Mouse (Mus musculus) large intestine, adult 2 months (tissue): ENCODE measurements at regions not wholly inside any gene's neighbourhood (a gene's known extent, or its start where the extent isn't known, plus 50 kb on each side); places are given as distances from the start of the nearest gene placed in this dataset.

Experiments used
- DNase-seq: peaks from one replicate; pipeline ENCODE4 v3.0.0-alpha.2; 2012; ENCODE audit warnings: low read depth, low spot score
- WGBS: fragments of 180-500 bp; shearing (Covaris S2); methylation state at CpG from one replicate; pipeline ENCODE4 v1.1.7; 2018; 5-methylcytosine and 5-hydroxymethylcytosine counted together

DNA sequence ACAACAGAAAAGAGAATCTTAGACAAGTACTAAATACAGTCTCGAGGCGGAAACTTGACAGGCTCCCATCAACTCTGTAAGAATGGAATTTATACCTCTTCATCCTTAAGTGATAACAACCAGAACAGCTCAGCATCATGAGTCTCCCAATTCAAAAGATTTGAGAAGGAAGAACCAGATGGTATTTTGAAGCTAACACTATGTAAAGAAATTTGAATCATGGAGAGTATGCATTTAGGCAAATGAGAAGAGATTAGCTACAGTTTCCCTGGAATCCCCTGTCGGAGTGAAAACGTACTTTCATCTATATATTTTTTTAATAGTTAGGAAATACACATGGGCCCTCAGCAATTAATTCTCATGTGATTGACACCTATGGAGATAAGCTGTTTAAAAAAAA lies 140.9 kb downstream of the Nrip1 start:
- 87% methylated on average over 4 of the region's 4 CpGs for WGBS
- no peak for DNase-seq

DNA sequence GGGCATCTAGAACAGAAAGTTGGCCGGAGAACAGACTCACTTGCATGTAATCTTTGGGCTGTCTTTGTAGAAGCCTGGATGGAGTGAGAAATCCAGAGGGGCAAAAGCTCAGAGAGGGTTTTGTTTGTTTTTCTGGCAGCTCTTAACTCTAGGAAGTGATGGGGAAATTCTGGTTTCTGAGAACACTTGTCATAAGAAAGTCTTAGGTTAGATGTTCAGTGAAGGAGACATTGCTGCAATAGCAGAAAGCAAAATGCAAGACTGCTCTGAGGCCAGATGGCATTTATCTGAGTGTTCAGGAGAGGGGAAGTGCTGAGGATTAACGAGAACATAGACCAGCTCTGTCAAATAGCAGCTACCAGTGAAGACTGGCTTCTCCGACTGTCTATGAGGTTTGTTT lies 141.5 kb downstream of the Nrip1 start:
- 48% methylated on average over 3 of the region's 3 CpGs for WGBS

DNA sequence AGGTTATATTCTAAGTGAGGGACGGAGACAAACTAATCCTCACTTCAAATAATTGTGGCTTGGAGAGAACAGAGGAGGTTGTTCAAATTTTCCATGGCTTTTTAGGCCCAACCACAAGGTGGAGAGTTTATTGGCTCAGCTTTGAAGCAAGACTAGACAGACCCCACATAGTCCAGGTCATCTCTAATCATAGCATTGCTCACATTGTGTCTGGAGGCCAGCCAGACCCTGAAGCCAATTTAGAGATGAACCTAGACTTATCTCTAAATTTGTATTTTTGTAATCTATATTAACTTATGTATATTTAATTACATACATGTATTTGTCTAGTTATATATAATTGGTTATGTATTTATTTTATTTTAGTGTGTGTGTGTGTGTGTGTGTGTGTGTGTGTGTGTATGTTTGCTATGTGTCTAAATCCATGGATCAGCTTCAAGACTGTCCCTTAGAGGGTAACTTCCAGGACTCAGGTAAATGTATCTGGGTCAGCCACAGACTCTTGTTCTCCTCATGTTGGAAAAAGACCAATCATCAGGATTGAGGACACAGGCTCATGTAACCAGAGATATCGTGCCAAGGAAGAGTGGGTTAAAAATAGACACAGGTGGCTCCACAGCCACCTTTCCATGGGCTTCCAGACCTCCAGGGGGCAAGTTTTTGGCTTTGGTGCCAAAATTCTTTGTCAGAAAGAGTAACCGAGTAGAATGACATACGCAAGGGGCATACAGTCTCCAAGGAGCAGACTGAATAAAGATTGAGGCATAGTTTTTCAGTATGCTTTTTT lies 142.9 kb downstream of the Nrip1 start:
- WGBS = 95% methylated on average over 4 of the region's 4 CpGs
- no peak for DNase-seq

More for the DNA sequence above, 141.5 kb downstream of the Nrip1 start:
- no peak for DNase-seq

DNA sequence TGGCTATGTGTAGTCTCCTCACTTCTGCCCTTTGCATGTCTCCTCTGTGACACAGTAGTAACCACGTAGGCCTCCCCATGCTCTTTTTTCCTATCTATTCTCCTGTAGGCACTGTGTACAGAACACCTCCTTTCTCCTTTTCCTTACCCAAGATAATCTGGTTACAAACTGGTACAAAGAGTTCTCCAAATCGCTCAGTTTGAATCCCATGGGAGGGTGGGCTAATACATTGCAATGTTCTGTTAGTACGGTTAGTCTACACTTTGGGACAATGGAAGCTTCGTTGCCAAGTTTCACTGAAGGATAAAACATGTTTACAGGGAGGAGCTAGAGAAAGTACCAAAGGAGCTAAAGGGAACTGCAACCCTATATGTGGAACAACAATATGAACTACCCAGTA lies 145.2 kb downstream of the Nrip1 start:
- 72% methylated on average over 4 of the region's 4 CpGs for WGBS
- no peak for DNase-seq

DNA sequence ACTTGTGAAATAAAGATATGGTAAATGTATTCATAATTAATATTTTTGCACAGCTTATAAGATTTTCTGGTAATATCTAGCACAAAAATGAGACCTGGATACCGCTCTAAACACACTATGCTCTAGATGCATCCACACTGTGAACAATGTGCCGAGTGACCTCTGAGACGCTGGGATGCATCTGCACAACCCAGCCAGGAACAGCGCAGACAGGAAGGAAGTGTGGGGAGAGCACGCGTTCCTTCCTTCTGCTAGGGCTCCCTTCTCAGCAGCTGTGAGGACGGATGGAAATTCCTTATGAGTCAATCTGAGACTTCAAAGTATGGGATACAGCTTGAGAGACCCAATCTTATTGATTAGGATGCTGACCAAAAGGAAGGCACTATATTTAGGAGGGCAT lies 147.2 kb downstream of the Nrip1 start:
- WGBS = 49% methylated on average over 7 of the region's 7 CpGs
- no peak for DNase-seq

DNA sequence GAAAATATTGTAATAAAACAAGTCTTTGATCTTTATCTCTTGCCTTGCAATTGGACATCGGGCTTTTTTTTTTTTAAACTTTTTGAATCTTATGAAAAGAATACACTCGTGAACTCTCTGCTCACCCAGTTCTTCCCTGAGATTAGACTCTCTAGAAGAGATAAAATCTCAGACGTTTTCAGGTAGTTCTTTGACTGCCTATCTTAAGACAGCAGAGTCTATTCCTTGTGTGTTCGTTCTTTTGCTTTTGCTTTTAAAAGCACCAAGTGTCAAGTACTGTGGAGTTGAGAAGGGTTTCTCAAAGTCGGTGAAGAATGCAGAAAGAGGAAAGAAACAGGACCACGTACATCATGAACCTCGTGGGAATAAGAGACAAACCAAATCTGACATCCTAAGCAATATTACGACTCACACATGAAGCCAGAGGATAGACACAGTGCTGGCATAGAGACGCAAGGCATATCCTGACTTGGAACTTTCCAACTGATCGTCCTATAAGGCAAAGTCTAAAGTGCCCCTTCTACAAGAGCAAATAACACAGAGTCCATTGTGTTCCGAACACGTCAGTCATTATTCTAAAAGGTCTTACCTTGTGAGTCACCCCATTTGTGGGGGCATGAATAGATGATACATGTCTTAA lies 147.9 kb downstream of the Nrip1 start:
- 16% methylated on average over 12 of the region's 12 CpGs for WGBS
- no peak for DNase-seq

DNA sequence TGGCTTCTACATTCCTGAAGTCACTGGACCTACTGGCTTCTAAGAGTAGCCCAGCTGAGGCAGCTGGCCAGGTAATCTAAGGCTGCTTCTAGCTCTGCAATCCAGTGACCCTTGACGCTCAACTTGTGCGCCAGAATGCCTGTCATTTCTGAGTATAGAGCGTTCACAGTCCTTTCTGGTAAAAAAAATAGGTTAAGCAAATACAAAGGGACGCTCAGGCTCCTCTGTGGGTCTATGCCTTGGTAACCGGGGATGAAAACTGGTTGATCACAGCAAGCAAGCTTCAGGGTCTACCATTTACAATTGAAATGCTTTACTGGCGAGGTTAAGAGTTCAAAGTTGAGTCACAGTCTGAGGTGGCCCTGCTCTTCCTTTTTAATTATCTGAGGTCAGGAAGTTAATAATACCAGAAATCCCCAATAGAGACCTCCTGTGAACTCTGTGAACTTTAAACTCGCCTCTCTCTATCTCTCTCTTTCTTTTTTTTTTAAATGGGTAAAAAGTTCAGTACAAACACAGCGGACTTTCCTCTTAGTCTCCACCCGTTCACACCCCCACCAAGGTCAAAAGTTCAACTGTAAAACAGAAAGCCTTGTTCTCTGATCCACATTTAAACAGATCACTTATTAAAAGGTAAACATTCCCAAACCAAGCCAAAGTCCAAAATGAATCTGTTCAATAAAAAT lies 148.6 kb downstream of the Nrip1 start:
- peak; percentile 92 for DNase-seq
- WGBS = 23% methylated on average over 9 of the region's 9 CpGs

DNA sequence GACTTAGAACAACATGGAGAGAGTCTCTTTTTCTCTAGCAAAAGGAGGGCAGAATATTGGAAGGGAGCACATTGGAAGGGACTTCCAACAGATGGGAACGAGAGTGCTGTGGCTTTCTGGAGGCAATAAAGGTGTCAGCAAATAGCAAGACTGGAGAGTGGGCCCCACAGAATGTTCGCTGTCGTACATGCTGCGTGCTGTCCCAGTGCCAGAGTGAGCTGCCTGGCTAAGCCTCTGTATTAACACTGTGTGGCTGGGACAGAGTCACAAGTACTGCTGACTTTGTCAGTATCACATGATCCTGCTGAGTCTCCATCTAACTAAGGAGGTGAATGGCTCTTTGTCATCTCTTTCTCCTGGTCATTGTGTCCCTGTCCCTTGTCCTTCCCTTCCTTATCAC lies 149.9 kb downstream of the Nrip1 start:
- no peak for DNase-seq
- WGBS = 36% methylated on average over 4 of the region's 4 CpGs

DNA sequence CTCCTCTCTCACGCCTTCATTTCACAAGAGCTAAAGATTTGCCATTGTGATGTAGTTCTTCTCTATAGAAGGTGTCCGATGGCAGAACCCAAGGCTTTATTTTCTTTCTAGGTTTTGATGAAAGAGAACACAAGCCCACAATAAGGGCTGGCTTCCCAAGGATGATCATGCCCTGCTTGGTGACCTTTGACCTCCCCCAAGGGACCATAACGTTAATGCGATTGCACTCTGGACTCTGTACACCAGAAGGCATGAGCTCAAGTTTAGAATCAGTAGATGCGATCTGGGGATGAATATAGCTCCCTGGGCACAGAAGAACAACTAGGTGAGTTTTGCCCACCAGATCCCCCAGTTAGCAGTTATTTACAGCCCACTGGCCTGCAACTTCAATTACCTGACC lies 150.7 kb downstream of the Nrip1 start:
- WGBS = 62% methylated on average over 5 of the region's 5 CpGs
- no peak for DNase-seq

DNA sequence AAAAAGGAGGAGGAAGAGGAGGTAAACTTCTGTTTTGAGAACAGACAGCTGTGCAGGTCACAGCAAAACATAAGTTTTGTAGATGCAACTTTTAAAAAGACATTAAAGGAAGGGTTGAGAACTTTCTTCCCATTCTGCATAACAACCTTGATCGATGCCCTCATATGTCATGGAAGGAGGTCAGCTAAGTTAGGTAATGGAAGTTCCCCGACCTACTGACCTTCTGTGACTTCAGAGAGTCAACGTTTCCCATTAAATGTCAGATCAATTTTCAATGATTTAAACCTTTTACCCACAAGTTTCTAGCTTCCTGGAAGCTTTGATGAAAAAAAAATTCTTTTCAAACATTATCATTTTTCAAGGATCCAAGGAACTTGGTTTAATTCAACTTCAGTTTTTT lies 153.2 kb downstream of the Nrip1 start:
- WGBS = 73% methylated on average over 3 of the region's 3 CpGs
- DNase-seq = no peak

DNA sequence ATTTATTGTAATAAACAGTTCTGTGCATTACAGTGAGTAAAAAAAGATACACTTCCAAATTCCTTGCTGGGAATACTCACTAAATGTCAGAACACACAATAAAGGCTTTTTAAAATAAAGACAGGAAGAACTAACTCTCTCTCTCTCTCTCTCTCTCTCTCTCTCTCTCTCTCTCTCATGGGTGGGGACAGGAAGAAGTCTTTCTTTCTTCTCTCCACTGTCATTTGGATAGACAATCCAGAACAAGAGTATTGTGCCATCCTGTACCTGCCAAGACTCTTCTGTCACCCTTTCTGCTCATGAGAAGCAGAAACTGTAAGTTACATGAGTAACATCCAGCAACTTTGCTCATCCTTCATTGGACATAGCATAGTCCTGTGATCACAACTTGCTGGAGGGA lies 154.4 kb downstream of the Nrip1 start:
- no peak for DNase-seq

DNA sequence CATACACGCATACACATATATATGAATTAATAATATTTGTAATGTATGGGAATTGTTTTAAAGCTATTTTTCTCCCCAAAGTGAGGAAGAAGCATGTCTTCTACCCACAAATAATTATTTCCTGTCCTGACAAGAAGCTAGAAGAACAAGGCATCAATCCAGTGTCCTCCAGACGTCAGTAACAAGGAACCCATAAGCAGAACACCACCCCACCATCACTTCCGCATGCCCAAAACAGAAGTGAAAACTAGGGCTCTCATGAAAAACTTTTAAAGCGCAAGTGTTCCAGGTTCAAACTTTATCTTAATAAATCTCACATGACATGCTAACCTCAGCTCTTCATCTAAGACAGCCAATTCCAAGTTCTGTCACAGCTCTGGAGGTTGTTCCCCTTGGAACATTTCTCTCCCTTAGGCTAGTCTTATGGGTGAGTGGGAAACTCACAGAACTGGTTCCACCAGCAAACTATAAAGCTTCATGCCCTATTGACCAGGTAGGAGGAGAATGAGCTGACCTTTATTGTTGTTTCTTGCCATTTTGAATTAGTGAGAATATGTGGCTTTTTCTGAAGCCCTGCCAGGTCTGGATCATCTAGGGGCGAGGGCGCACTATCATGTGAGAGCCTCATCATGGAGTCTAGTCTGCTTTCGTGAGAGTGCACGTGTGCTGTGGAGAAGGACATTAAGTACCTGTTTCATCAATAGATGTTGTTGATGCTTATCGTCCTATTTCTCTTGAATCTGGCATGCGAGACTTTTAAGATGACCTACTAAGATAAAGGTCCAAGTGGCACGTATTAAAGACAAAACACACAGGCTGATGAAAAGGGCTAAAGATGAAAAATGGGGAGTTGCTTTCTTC lies 155.1 kb downstream of the Nrip1 start:
- DNase-seq = no peak

DNA sequence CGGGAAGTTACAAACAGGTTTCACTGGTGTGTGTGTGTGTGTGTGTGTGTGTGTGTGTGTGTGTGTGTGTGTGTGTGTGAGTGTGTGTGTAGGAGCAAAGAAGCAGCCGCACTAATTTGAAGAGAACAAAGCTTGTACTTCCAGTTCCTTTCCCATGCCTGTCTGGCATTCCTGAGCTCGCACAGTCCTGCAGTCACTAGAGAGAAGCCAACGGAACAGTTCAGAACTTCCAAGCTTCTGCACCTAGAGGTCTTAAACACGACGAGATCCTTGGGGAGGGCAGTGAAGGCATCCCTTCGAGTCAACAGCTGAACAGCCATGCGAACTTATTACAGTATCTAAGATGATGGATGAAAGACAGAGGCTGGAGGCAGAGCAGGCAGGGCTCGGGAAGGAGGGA lies 157.4 kb downstream of the Nrip1 start:
- no peak for DNase-seq
- WGBS = 42% methylated on average over 8 of the region's 9 CpGs

More for the DNA sequence above, 155.1 kb downstream of the Nrip1 start:
- 70% methylated on average over 11 of the region's 11 CpGs for WGBS

DNA sequence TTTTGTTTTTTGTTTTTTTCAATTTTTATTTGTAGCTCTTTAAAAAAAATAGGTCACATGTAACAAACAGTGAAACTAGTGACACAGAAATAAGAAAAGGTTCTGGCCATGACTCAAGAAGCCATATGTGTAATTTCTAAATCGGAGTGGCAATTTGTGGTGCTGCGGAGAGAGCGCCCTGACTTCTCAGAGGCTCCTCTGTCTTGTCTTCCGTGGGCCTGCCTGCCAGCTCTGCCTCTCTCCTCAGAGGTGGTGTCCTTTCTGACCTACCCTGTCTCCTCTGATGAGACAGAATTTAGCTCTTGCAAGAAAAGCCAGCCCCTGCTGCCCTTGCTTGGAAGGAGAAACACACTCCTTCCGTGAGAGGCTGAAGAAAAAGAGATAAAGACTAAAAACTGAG lies 158.1 kb downstream of the Nrip1 start:
- no peak for DNase-seq
- WGBS = 83% methylated on average over 5 of the region's 5 CpGs

DNA sequence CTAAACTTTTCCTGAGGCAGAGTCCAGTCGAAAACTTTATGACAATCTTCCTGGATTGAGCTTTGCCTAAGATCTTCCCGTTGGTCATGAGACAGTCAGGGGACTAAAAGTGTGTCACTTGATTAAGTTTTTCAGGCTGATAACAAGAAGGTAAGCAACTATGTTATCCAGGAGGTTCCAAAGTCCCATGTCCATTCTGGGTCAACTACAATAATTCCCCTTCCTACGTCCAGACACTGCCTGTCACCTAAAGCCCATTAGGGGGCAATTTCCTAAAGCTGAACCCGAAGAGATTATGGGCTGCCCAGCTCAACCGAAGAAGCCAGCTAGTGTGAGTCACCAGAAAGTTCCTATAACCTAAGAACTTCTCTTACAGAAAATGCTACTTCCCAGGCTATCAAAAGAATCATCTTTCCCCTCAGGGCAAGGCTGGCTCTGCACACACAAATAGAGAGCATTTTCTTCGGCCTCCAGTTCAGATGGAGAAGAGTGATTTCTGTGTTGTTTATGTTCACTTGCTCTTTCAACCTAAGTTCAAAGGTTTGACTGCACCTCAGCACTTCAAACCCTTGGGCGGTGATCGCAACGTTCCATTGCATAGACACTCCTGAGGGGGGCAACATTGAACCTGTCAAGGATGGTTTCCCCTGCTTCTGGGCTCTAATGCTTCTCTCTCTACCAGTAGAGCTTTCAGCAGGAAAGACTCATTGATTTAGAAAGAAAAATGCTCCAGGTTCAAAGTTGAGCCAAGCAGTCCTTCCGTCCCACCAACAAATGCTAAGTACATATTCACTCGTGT lies 171.7 kb downstream of the Nrip1 start:
- DNase-seq = no peak
- 13% methylated on average over 11 of the region's 11 CpGs for WGBS

DNA sequence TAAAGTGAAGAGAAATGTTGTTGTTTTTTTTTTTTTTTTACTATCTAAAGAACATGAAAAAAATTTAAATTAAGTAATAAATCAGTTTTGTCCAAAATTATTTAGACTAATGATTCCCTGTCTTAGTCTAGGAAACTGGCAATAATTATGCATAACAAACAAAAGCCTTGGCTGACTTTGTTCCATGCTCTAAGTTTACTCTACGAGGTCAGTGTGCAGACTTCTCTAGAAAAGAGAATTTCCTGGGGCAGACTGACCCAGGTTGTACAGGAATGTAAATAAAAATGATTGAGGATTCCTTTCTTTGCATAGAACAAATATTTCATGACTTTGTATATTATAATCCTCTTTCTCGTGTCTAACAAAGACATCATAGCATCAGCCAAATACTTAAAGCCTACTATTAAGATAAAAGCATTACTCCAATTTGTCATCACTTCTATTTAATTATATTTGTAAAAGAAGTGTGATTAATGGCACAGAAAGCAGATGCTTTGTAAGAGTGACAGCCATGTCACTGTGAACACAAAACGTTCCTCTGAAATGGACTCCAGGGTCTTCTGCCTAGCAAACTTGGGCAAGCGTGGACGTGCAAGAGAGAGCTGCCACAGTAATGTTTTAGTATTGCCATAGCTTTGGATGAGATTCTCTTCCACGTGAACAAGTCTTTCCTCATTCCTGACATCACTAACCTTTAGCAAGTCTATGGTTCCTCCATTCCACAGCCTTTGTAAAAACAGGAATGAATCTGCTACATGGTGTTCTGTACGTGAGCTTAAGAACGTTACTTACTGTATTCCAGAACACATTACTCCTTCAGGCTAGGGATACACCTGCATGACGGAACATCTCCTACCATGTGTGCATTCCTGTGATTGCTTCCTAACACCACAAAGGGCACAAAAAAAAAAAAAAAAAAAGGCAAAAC lies 172.6 kb downstream of the Nrip1 start:
- WGBS = 68% methylated on average over 9 of the region's 9 CpGs
- no peak for DNase-seq

DNA sequence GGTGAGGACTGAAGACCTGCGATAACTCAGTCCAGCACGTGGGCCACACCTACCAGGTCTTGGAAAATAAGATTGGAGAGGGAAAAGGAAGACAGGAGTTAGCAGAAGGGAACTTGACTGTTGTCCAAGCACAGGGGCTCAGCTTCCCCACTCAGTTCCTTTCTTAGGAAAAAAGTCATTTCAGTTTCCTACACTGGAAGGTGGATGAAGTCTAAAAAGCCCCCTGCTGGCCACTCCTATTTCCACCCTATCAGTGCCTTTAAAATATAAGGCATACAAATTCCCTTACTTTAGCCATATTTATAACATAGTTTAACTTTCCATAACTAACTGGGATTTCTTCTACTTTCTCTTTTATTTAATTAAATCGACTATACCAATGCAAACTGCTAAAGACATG lies 173.4 kb downstream of the Nrip1 start:
- 76% methylated on average over 3 of the region's 3 CpGs for WGBS
- DNase-seq = no peak

DNA sequence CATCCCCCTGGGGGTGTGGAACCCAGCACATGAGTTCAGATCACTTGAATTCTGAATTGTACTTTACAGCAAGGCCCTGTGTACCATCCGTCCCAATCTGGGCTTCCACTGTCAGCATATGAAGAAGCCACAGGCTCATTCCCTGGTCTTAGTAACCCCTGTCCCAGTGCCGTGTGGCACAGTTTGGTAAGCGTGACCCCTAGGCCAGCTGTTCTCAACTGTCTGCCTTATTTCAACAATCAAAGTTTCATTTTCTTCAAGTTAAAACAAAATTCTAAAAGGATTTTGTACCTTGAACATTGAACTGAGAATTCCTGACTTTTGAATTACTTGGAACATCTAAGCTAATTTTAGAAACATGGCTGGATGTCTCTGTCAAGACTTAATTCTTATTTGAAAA lies 174.6 kb downstream of the Nrip1 start:
- DNase-seq = no peak
- 93% methylated on average over 3 of the region's 3 CpGs for WGBS
